Mouse (Mus musculus) MEL (cell line): Measurements from ENCODE around the gene Ppp1ca. TPM values are rescaled to one million over a fixed set of nuclear protein-coding genes. Genes with fewer than 3 reads are reported as not detected.
A peak's percentile ranks its signal among the peaks of the same experiment; 100 is the strongest.

Experiments
- DNase-seq: peaks from one replicate; pipeline ENCODE4 v3.0.0; 2011; ENCODE audit warnings: low read depth, low spot score
- H3K27ac ChIP-seq: 2 replicates; pipeline ENCODE4 v1.5.1; 2012; ENCODE audit warnings: low read depth, mild to moderate bottlenecking, control low read depth, low read length, moderate library complexity; ENCODE audit not compliant: control insufficient read depth
- H3K27me3 ChIP-seq, 2 experiments: fragments of 150-350 bp in 1 of 2; sonication (generic) in 1 of 2; 2 replicates each; pipeline ENCODE4 v1.6.1; 2012; ENCODE audit warnings: low read length in 2 of 2, mild to moderate bottlenecking in 2 of 2, improper control_type of control experiment in 1 of 2, moderate library complexity in 1 of 2; ENCODE audit not compliant: insufficient read depth in 2 of 2, control insufficient read depth in 1 of 2
- H3K36me3 ChIP-seq, 2 experiments: 2 replicates each; pipeline ENCODE4 v1.6.1; 2012 to 2014; ENCODE audit warnings: low read length in 2 of 2, improper control_type of control experiment in 1 of 2, inconsistent platforms in 1 of 2, mild to moderate bottlenecking in 1 of 2; ENCODE audit not compliant: insufficient read depth in 2 of 2, control insufficient read depth in 1 of 2
- H3K4me1 ChIP-seq, 2 experiments: fragments of 150-350 bp in 1 of 2; sonication (generic) in 1 of 2; 2 replicates each; pipeline ENCODE4 v1.6.1; 2012; ENCODE audit warnings: low read length in 2 of 2, improper control_type of control experiment in 1 of 2, mild to moderate bottlenecking in 1 of 2; ENCODE audit not compliant: insufficient read depth in 2 of 2, control insufficient read depth in 1 of 2
- H3K4me3 ChIP-seq, 2 experiments: fragments of 150-350 bp in 1 of 2; sonication (generic) in 1 of 2; 2 replicates each; pipeline ENCODE4 v1.5.1; 2012; ENCODE audit warnings: low read depth in 2 of 2, low read length in 2 of 2, mild to moderate bottlenecking in 2 of 2, moderate library complexity in 2 of 2, control low read depth in 1 of 2, improper control_type of control experiment in 1 of 2; ENCODE audit not compliant: control insufficient read depth in 1 of 2, insufficient read depth in 1 of 2
- H3K79me2 ChIP-seq: 2 replicates; pipeline ENCODE4 v1.6.1; 2012; ENCODE audit warnings: mild to moderate bottlenecking, low read length, moderate library complexity; ENCODE audit not compliant: control insufficient read depth, poor library complexity, insufficient read depth
- H3K9ac ChIP-seq: 2 replicates; pipeline ENCODE4 v1.6.1; 2012; ENCODE audit warnings: low read depth, mild to moderate bottlenecking, control low read depth, low read length, moderate library complexity; ENCODE audit not compliant: control insufficient read depth, poor library complexity, severe bottlenecking
- H3K9me3 ChIP-seq: fragments of 150-350 bp; sonication (generic); replicated peaks from 2 replicates; pipeline ENCODE4 v1.6.1; 2012; ENCODE audit warnings: mild to moderate bottlenecking, low read length, improper control_type of control experiment, moderate library complexity; ENCODE audit not compliant: insufficient read depth
- BHLHE40 ChIP-seq: IDR thresholded peaks from 2 replicates; pipeline ENCODE4 v1.6.1; 2012; ENCODE audit warnings: low read depth, mild to moderate bottlenecking, inconsistent platforms, low read length, improper control_type of control experiment, borderline replicate concordance
- CTCF ChIP-seq, 3 experiments: IDR thresholded peaks in 2 of 3; conservative IDR thresholded peaks in 1 of 3; 2 replicates each; pipeline ENCODE4 v1.5.1; 2011 to 2012; ENCODE audit warnings: low read length in 3 of 3, low read depth in 2 of 3, mild to moderate bottlenecking in 2 of 3, improper control_type of control experiment in 1 of 3, inconsistent platforms in 1 of 3, mixed read lengths in 1 of 3, moderate library complexity in 1 of 3; ENCODE audit not compliant: control insufficient read depth in 1 of 3, insufficient read depth in 1 of 3, poor library complexity in 1 of 3, severe bottlenecking in 1 of 3
- E2F4 ChIP-seq: IDR thresholded peaks from 2 replicates; pipeline ENCODE4 v1.6.1; 2011; ENCODE audit warnings: low read depth, low read length, improper control_type of control experiment, borderline replicate concordance
- ELF1 ChIP-seq: IDR thresholded peaks from 2 replicates; pipeline ENCODE4 v1.6.1; 2014; ENCODE audit warnings: low read depth, mild to moderate bottlenecking, inconsistent platforms, low read length, improper control_type of control experiment, moderate library complexity
- ETS1 ChIP-seq: IDR thresholded peaks from 2 replicates; pipeline ENCODE4 v1.6.1; 2012; ENCODE audit warnings: low read depth, mild to moderate bottlenecking, inconsistent platforms, low read length, improper control_type of control experiment, moderate library complexity
- GATA1 ChIP-seq: IDR thresholded peaks from 2 replicates; pipeline ENCODE4 v1.6.1; 2011; ENCODE audit warnings: low read depth, low read length, improper control_type of control experiment
- HCFC1 ChIP-seq: IDR thresholded peaks from 2 replicates; pipeline ENCODE4 v1.6.1; 2012; ENCODE audit warnings: low read depth, mild to moderate bottlenecking, inconsistent platforms, low read length, improper control_type of control experiment, moderate library complexity
- KAT2A ChIP-seq: conservative IDR thresholded peaks from 2 replicates; pipeline ENCODE4 v1.6.1; 2012; ENCODE audit warnings: low read depth, low read length, improper control_type of control experiment, inconsistent platforms
- MAZ ChIP-seq: IDR thresholded peaks from 2 replicates; pipeline ENCODE4 v1.6.1; 2012; ENCODE audit warnings: low read depth, mild to moderate bottlenecking, inconsistent platforms, low read length, improper control_type of control experiment
- MXI1 ChIP-seq: IDR thresholded peaks from 2 replicates; pipeline ENCODE4 v1.6.1; 2011; ENCODE audit warnings: mild to moderate bottlenecking, low read depth, low read length, improper control_type of control experiment
- MYB ChIP-seq: IDR thresholded peaks from 2 replicates; pipeline ENCODE4 v1.6.1; 2011; ENCODE audit warnings: mild to moderate bottlenecking, low read depth, low read length, improper control_type of control experiment
- MYC ChIP-seq: IDR thresholded peaks from 2 replicates; pipeline ENCODE4 v1.6.1; 2011; ENCODE audit warnings: low read depth, mild to moderate bottlenecking, low read length, improper control_type of control experiment, moderate library complexity
- POLR2A ChIP-seq, 2 experiments: IDR thresholded peaks; 2 replicates each; pipeline ENCODE4 v1.6.1; 2011 to 2012; ENCODE audit warnings: low read length in 2 of 2, mild to moderate bottlenecking in 2 of 2, control low read depth in 1 of 2, improper control_type of control experiment in 1 of 2, low read depth in 1 of 2, moderate library complexity in 1 of 2; ENCODE audit not compliant: control insufficient read depth in 1 of 2, insufficient read depth in 1 of 2, poor library complexity in 1 of 2
- POLR2AphosphoS2 ChIP-seq: IDR thresholded peaks from 2 replicates; pipeline ENCODE4 v1.6.1; 2011; ENCODE audit warnings: low read length, improper control_type of control experiment
- POLR2AphosphoS5 ChIP-seq: IDR thresholded peaks from 2 replicates; pipeline ENCODE4 v1.6.1; 2012; ENCODE audit warnings: low read depth, borderline replicate concordance, mild to moderate bottlenecking, inconsistent platforms, low read length, moderate library complexity, mixed read lengths
- RAD21 ChIP-seq: IDR thresholded peaks from 2 replicates; pipeline ENCODE4 v1.6.1; 2011; ENCODE audit warnings: mild to moderate bottlenecking, low read depth, low read length, improper control_type of control experiment
- RCOR1 ChIP-seq: IDR thresholded peaks from 2 replicates; pipeline ENCODE4 v1.6.1; 2012; ENCODE audit warnings: low read depth, mild to moderate bottlenecking, inconsistent platforms, low read length, improper control_type of control experiment
- TBP ChIP-seq: IDR thresholded peaks from 2 replicates; pipeline ENCODE4 v1.8.0; 2011; ENCODE audit warnings: low read depth, low read length, improper control_type of control experiment
- TCF12 ChIP-seq: IDR thresholded peaks from 2 replicates; pipeline ENCODE4 v1.6.1; 2014; ENCODE audit warnings: low read depth, mild to moderate bottlenecking, inconsistent platforms, low read length, improper control_type of control experiment, moderate library complexity
- UBTF ChIP-seq: IDR thresholded peaks from 2 replicates; pipeline ENCODE4 v1.6.1; 2012; ENCODE audit warnings: low read depth, mild to moderate bottlenecking, inconsistent platforms, low read length, improper control_type of control experiment, moderate library complexity, borderline replicate concordance; ENCODE audit not compliant: insufficient read depth
- USF1 ChIP-seq: IDR thresholded peaks from 2 replicates; pipeline ENCODE4 v1.6.1; 2014; ENCODE audit warnings: low read depth, mild to moderate bottlenecking, inconsistent platforms, low read length, improper control_type of control experiment, moderate library complexity
- USF2 ChIP-seq, 2 experiments: IDR thresholded peaks; 2 replicates each; pipeline ENCODE4 v1.6.1; 2011 to 2012; ENCODE audit warnings: improper control_type of control experiment in 2 of 2, low read length in 2 of 2, borderline replicate concordance in 1 of 2, inconsistent platforms in 1 of 2, low read depth in 1 of 2, mild to moderate bottlenecking in 1 of 2; ENCODE audit not compliant: insufficient read depth in 1 of 2
- ZC3H11A ChIP-seq: IDR thresholded peaks from 2 replicates; pipeline ENCODE4 v1.6.1; 2012; ENCODE audit warnings: low read depth, mild to moderate bottlenecking, inconsistent platforms, low read length, improper control_type of control experiment
- polyA plus RNA-seq, 2 experiments: library from polyadenylated mRNA; stranded (reverse) in 1 of 2; unstranded in 1 of 2; fragments of >175 nt in 1 of 2; fragments of >200 nt in 1 of 2; gene quantifications; 2 replicates each; pipeline versions ENCODE4 v1.2.1 to v1.2.4; 2012; ENCODE audit warnings: low replicate concordance in 2 of 2, low read depth in 1 of 2; ENCODE audit not compliant: insufficient read length in 2 of 2, insufficient read depth in 1 of 2, missing spikeins in 1 of 2
- total RNA-seq: library from RNA; depleted of rRNA; stranded (reverse); fragments of 300-350 nt; gene quantifications from 2 replicates; pipeline ENCODE4 v1.2.3, GENCODE M21; 2012

Ppp1ca gene
- total and polyA plus RNA-seq, 3 experiments = 453 to 505 (median 455) TPM

GRCm38 (mm10) chr19:4201291-4201909, 9.5 kb downstream of the Ppp1ca start, which contains the start of gene Rad9a (continued):
- TF ChIP-seq E2F4 (peak; percentile 78; the same call in 1 of the 2 replicates), KAT2A (peak; percentile 50; the same call in 1 of the 2 replicates), MYC (peak; percentile 60; the same call in 1 of the 2 replicates), POLR2A (IDR thresholded peaks at IDR 0.05; ENCODE audit: control insufficient read depth in 1 of 2, insufficient read depth in 1 of 2, low read depth in 1 of 2, low read length in 2 of 2, poor library complexity in 1 of 2) (peak; percentile 81 to 97)

GRCm38 (mm10) chr19:4202149-4202548, 10.3 kb downstream of the Ppp1ca start:
- no peaks in the 10 kb centered on the region for H3K27me3 ChIP-seq
- peak overlapping the region; percentile 70 for H3K9ac ChIP-seq
- H3K79me2 ChIP-seq = peaks cover 16% of the 10 kb centered on the region
- TF ChIP-seq MAZ (no peak), POLR2A (IDR thresholded peaks at IDR 0.05; ENCODE audit: control insufficient read depth in 1 of 2, insufficient read depth in 1 of 2, low read depth in 1 of 2, low read length in 2 of 2, poor library complexity in 1 of 2) (0 out of 4 replicates have a peak, but pooled peaks of 1 of the 2 experiments have one; percentile 5)
- peaks cover 0 to 22% of the 10 kb centered on the region in 2 experiments; a peak in 2 of 4 replicates for H3K36me3 ChIP-seq
- H3K27ac ChIP-seq = peak overlapping the region; percentile 32; the same call in 1 of the 2 replicates
- no peaks in the 10 kb centered on the region for H3K9me3 ChIP-seq
- H3K4me3 ChIP-seq = peak overlapping the region; percentile 55 to 82
- no peak for DNase-seq
- peaks cover 6 to 34% of the 10 kb centered on the region in 2 experiments for H3K4me1 ChIP-seq

GRCm38 (mm10) chr19:4203148-4203547, 11.3 kb downstream of the Ppp1ca start:
- Histone ChIP-seq H3K9ac (peak overlapping the region; percentile 58), H3K9me3 (no peaks in the 10 kb centered on the region), H3K79me2 (peaks cover 16% of the 10 kb centered on the region), H3K4me3 (peak overlapping the region; percentile 38 to 41), H3K4me1 (peaks cover 6 to 34% of the 10 kb centered on the region in 2 experiments), H3K27ac (peak overlapping the region; percentile 74), H3K27me3 (no peaks in the 10 kb centered on the region), H3K36me3 (peaks cover 0 to 22% of the 10 kb centered on the region in 2 experiments; a peak in 2 of 4 replicates)
- DNase-seq = peak; percentile 67
- TF ChIP-seq GATA1 = no peak
- TF ChIP-seq USF2 (IDR thresholded peaks at IDR 0.05; ENCODE audit: borderline replicate concordance in 1 of 2, insufficient read depth in 1 of 2, low read depth in 1 of 2, low read length in 2 of 2) = no peak
- TF ChIP-seq ZC3H11A = peak; percentile 27; the same call in 1 of the 2 replicates
- no peak for TF ChIP-seq USF1
- TF ChIP-seq RCOR1 = no peak
- TF ChIP-seq ELF1 = no peak
- TF ChIP-seq MAZ = no peak
- peak; percentile 94 for TF ChIP-seq TBP
- no peak for TF ChIP-seq POLR2AphosphoS5
- TF ChIP-seq KAT2A = no peak
- TF ChIP-seq RAD21 = peak; percentile 41
- TF ChIP-seq CTCF (IDR thresholded peaks at IDR 0.05 in 2 of 3, conservative IDR thresholded peaks at IDR 0.05 in 1 of 3; ENCODE audit: control insufficient read depth in 1 of 3, insufficient read depth in 1 of 3, low read depth in 2 of 3, low read length in 3 of 3, poor library complexity in 1 of 3, severe bottlenecking in 1 of 3) = peak in 2 of 3 experiments; percentile 10 to 42; a peak in 2 of 6 replicates
- TF ChIP-seq MXI1 = no peak
- TF ChIP-seq MYC = 0 out of 2 replicates have a peak, but pooled peaks have one; percentile 56
- TF ChIP-seq BHLHE40 = no peak
- no peak for TF ChIP-seq ETS1
- TF ChIP-seq POLR2AphosphoS2 = no peak
- TF ChIP-seq MYB = no peak
- no peak for TF ChIP-seq TCF12
- no peak for TF ChIP-seq UBTF
- 0 out of 2 replicates have a peak, but pooled peaks have one; percentile 19 for TF ChIP-seq HCFC1
